Mouse (Mus musculus): Measurements from ENCODE around the gene Znrf2.
A peak's percentile ranks its signal among the peaks of the same experiment; 100 is the strongest.

Znrf2 gene

GRCm38 (mm10) chr6:54906053-54907040 lies 89.6 kb downstream of the Znrf2 start:
- no peak for DNase-seq (ENCODE audit: extremely low spot score, low spot score)

DNA sequence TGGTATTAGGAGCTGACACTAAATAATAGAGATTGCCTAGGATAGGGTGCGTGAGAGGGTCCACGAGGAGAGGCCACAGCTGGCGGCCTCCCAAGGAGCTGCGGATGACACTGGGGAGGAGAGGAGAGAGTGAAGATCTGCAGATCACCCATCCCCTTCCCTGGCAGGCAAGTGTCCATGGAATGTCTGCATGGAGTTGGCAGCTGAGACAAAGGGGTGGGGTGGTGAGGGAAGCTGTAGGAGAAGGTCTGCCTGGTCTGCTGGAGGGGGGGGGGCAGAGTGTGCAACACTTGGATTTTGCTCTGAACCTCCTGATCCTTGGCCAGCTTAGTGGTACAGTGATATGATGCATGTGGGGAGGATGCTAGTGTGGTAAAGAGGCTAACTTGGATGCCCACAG lies 98.3 kb downstream of the Znrf2 start:
- no peak for DNase-seq (ENCODE audit: extremely low spot score, low spot score)

- no peak for DNase-seq (ENCODE audit: extremely low spot score, low spot score)
Observed at GRCm38 (mm10) chr6:54916163-54916562, 99.4 kb downstream of the Znrf2 start.

GRCm38 (mm10) chr6:54916941-54917340 lies 100.2 kb downstream of the Znrf2 start:
- DNase-seq (ENCODE audit: extremely low spot score, low spot score), result no peak

DNA sequence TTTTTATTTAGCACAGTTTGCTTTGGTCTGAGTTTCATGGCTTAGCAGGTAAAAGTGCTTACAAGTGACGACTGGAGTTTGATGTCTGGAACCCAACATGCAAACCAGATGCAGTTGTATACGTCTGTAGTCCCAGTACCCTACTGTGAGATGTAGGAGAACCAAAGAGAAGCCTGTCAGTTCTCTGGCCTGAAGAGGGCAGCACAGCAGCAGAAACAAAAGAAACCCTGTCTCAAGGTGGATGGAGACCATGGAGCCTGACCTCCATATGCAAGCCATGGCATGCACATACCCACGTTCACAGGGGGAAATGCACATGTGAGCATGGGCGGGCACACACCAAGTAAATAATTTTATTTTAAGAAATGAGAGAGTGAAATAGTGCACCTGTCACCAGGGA lies 100.8 kb downstream of the Znrf2 start:
- DNase-seq (ENCODE audit: extremely low spot score, low spot score), result peak; percentile 35

DNA sequence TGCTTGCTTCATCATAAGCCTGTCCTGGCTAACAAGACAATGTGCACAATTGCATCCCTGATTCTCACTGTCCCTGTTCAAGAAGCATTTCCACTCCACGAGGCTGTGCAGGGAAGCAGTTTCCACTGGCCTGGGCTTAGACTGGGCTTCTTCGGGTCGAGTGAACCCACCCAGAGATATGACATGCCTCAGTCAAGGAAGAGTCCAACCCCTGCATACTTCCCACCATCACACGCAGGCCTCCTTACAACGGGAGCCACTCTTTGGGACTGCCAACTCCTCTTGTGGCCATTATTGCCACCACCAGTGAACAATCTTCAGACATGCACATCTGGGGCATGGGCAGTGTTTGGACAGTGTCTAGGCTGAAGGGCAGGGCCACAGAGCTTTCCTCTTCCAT lies 101.8 kb downstream of the Znrf2 start:
- no peak for DNase-seq (ENCODE audit: extremely low spot score, low spot score)

DNA sequence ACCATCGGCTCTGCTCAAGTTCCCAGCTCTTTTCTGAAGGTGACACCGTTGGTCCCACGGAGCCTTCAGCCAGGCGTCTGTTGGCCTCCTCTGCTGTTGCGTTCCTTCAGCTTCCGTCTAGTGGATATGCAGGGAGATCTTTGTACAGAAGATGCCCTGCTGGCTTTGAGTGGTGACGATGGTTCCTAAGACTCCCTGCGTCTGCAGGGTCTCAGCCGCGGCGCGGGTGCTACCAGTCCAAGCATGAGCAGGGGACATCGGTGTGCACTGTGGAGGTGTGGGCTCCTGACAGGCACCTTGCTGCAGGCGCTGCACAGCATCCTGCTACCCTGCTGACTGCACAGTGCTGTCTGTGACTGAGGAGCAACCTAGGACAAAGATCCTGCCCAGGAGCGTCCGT lies 107.8 kb downstream of the Znrf2 start:
- no peak for DNase-seq (ENCODE audit: extremely low spot score, low spot score)

- DNase-seq (ENCODE audit: extremely low spot score, low spot score), result no peak
Observed at GRCm38 (mm10) chr6:54925736-54926440, 109.2 kb downstream of the Znrf2 start.

DNA sequence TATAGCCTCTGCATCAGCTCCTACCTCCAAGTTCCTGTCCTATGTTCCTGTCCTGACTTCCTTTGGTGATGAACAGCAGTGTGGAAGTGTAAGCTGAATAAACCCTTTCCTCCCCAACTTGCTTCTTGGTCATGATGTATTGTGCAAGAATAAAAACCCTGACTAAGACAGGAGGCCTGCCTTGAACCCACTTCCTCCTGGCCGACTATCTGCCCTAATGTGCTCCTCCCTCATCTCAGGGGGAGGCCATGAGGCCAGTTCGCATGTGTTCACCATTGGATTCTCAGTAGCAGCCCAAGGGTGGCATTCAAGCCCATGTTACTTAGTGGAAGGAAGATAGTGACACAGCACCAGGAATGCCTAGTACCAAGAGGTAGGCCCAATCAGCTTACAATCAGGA lies 110.2 kb downstream of the Znrf2 start:
- no peak for DNase-seq (ENCODE audit: extremely low spot score, low spot score)

DNA sequence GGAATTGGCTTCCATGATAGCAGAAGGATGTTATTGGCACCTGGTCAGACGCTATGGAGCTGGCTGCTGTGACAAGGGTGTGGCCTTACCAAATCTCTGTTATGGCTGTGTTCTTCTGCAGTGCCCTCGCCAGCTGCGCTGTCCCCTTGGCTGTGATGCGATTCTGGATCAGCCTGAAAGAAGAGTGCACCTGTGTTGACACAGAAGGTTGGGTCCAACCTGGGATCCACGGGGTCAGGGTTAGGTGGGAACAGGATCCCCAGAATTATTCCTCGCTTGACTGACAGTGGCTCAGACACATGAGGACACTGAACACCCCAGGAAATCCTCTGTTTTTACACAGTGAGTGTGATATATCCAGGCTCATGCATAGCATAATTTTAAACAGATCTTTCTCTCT lies 111.2 kb downstream of the Znrf2 start:
- DNase-seq (ENCODE audit: extremely low spot score, low spot score), result no peak

GRCm38 (mm10) chr6:54931641-54932040 lies 114.9 kb downstream of the Znrf2 start:
- DNase-seq (ENCODE audit: extremely low spot score, low spot score), result no peak

DNA sequence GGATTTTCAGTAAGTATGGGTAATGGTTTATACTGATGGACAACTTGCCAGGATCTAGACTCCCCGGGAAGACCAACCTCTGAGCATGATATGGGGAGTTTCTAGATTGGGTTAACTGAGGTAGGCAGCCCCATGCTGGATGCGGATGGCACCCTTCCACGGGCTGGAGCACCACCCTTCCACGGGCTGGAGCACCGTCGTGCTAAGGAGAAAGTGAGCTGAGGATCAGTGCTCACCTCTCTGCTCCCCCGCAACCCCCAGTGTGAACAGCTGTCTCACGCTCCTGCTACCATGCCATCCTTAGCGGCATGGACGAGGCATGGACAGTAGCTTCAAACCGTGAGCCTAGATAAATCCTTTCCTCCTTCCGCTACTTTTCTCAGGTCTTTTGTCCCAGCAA lies 115.8 kb downstream of the Znrf2 start:
- no peak for DNase-seq (ENCODE audit: extremely low spot score, low spot score)

DNA sequence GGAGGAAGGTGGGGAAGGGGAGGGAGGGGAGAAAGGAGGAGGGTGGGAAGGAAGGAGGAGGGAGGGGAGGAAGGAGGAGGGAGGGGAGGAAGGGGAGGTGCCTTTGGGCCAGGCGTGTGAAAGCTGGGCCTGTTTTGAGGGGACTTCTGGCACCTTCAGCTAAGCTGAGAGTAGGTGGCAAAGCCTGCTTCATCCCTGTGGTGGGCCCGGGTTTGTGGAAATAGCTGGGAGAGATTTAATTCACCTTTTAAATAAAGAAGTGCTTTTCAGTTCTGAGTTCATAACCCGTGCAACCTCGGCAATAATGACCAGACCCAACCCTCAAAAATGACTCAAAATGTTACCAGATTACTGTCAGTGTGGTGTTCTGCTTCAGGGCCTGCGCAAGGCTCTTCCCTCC lies 116.5 kb downstream of the Znrf2 start:
- no peak for DNase-seq (ENCODE audit: extremely low spot score, low spot score)

- no peak for DNase-seq (ENCODE audit: extremely low spot score, low spot score)
Observed at GRCm38 (mm10) chr6:54933866-54934265, 117.2 kb downstream of the Znrf2 start.

DNA sequence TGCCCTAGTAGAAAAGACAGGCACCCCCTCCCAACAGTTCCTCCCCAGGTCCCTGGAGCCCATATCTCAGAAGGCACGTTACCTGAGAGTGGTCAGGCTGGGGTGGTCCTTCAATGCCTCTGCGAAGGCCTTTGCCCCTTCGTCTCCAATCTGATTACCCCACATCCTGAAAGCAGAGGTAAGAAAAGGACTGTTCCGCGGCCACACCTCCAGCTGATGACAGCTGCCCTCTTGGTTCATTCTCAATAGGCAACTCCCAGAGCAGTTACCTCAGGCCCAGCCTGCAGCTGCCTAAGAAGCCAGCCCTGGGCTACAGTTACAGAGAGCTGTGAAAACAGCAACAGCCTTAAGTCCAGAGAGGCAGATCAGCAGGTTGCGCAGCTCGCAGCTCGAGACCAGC lies 117.6 kb downstream of the Znrf2 start:
- DNase-seq (ENCODE audit: extremely low spot score, low spot score), result no peak

DNA sequence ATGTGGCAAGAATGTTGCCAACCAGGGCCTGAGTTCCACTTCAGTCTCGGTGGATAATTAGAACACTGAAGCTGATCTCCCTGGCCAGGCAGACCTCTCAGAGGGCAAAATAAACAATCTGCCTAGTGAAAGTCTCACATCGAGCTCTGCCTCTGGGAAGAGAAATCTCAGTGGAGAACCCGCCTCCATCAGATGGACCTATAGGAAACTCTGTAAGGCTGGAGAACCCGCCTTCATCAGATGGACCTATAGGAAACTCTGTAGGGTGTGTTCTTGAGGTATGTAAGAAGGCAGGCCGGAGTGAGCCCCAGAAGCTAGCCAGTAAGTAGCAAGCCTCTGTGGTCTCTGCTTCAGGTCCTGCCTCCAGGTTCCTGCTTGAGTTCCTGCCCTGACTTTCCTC lies 118.2 kb downstream of the Znrf2 start:
- DNase-seq (ENCODE audit: extremely low spot score, low spot score), result no peak

GRCm38 (mm10) chr6:54936496-54936895 lies 119.8 kb downstream of the Znrf2 start:
- no peak for DNase-seq (ENCODE audit: extremely low spot score, low spot score)

DNA sequence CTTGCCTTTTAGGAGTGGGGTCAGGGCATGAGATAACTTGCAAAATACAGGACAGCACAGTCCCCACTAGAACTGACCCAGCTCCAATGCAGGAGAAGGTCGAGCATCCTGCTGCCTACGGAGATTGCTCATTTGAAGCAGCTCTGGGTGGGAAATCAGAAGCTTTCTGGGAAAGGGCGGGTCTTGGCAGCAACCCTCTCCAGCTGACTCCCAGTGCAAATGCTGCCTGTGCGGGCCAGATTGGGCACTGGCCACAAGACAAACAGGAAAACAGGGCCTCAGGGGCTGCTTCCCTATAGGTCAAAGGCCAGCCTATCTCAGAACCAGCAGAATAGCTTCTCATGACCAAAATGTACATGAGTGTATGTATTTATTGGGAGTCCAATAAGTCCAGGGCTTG lies 122.9 kb downstream of the Znrf2 start:
- DNase-seq (ENCODE audit: extremely low spot score, low spot score), result no peak

GRCm38 (mm10) chr6:54940126-54940525 lies 123.4 kb downstream of the Znrf2 start:
- no peak for DNase-seq (ENCODE audit: extremely low spot score, low spot score)

- no peak for DNase-seq (ENCODE audit: extremely low spot score, low spot score)
Observed at GRCm38 (mm10) chr6:54941149-54941548, 124.4 kb downstream of the Znrf2 start.
